Mouse (Mus musculus) megakaryocyte, embryonic 14.5 days (primary cell): ENCODE results near the gene Gtf2f1. TPM values are rescaled to one million over a fixed set of nuclear protein-coding genes. Genes with fewer than 3 reads are reported as not detected.

Experiments
- H3K27me3 ChIP-seq: replicated peaks from 2 replicates; pipeline ENCODE3; 2012; ENCODE audit warnings: inconsistent platforms
- H3K36me3 ChIP-seq: replicated peaks from 2 replicates; pipeline ENCODE3; 2012; ENCODE audit warnings: low read length, inconsistent platforms, mixed read lengths
- H3K4me1 ChIP-seq: 2 replicates; pipeline ENCODE4 v1.6.1; 2012; ENCODE audit warnings: inconsistent platforms
- H3K4me3 ChIP-seq: replicated peaks from 2 replicates; pipeline ENCODE3; 2012; ENCODE audit warnings: moderate library complexity, mild to moderate bottlenecking, inconsistent platforms
- H3K9me3 ChIP-seq: 2 replicates; pipeline ENCODE4 v1.6.1; 2012; ENCODE audit warnings: inconsistent platforms
- FLI1 ChIP-seq: IDR thresholded peaks from 2 replicates; pipeline ENCODE4 v1.6.1; 2012; ENCODE audit warnings: low read length, inconsistent platforms, mixed read lengths
- GATA1 ChIP-seq: IDR thresholded peaks from 3 replicates; pipeline ENCODE4 v1.6.1; 2012; ENCODE audit warnings: mixed read lengths, low read length, inconsistent platforms, borderline replicate concordance
- polyA plus RNA-seq: library from polyadenylated mRNA; stranded (reverse); fragments of >175 nt; gene quantifications from 2 replicates; pipeline ENCODE4 v1.2.3, GENCODE M21; 2012; ENCODE audit warnings: low replicate concordance; ENCODE audit not compliant: insufficient read depth

Gene Gtf2f1
- polyA plus RNA-seq, 1 experiment = 154 TPM

- TF ChIP-seq GATA1 (no peak), FLI1 (no peak)
- peaks cover 5% of the 10 kb centered on the region for H3K27me3 ChIP-seq
- H3K9me3 ChIP-seq = no peaks in the 10 kb centered on the region
- H3K36me3 ChIP-seq = peaks cover 32% of the 10 kb centered on the region
- H3K4me1 ChIP-seq = peaks cover 42% of the 10 kb centered on the region
- peak overlapping the region; percentile 100 for H3K4me3 ChIP-seq
Observed at GRCm38 (mm10) chr17:56989467-56990114, 21.5 kb downstream of the Gtf2f1 start.

GRCm38 (mm10) chr17:56988921-56989430 lies 22.1 kb downstream of the Gtf2f1 start:
- H3K9me3 ChIP-seq = no peaks in the 10 kb centered on the region
- peaks cover 42% of the 10 kb centered on the region for H3K4me1 ChIP-seq
- peaks cover 27% of the 10 kb centered on the region for H3K36me3 ChIP-seq
- TF ChIP-seq GATA1 = no peak
- TF ChIP-seq FLI1 = no peak
- peak overlapping the region; percentile 33 for H3K4me3 ChIP-seq
- peaks cover 7% of the 10 kb centered on the region for H3K27me3 ChIP-seq

GRCm38 (mm10) chr17:56988441-56988840 lies 22.6 kb downstream of the Gtf2f1 start:
- peaks cover 7% of the 10 kb centered on the region for H3K27me3 ChIP-seq
- peaks cover 22% of the 10 kb centered on the region for H3K36me3 ChIP-seq
- H3K4me3 ChIP-seq = no peak overlapping the region
- H3K4me1 ChIP-seq = peaks cover 38% of the 10 kb centered on the region
- H3K9me3 ChIP-seq = no peaks in the 10 kb centered on the region
- TF ChIP-seq GATA1 (no peak), FLI1 (no peak)

- TF ChIP-seq FLI1 (no peak), GATA1 (no peak)
- Histone ChIP-seq H3K9me3 (no peaks in the 10 kb centered on the region), H3K36me3 (peaks cover 3% of the 10 kb centered on the region), H3K4me3 (no peak overlapping the region), H3K27me3 (peaks cover 9% of the 10 kb centered on the region), H3K4me1 (peaks cover 30% of the 10 kb centered on the region)
Observed at GRCm38 (mm10) chr17:56986105-56986805, 24.8 kb downstream of the Gtf2f1 start.

- TF ChIP-seq GATA1 = no peak
- TF ChIP-seq FLI1 = no peak
- Histone ChIP-seq H3K4me1 (peaks cover 24% of the 10 kb centered on the region), H3K4me3 (no peak overlapping the region), H3K27me3 (peaks cover 11% of the 10 kb centered on the region), H3K9me3 (no peaks in the 10 kb centered on the region), H3K36me3 (no peaks in the 10 kb centered on the region)
Observed at GRCm38 (mm10) chr17:56985656-56986055, 25.4 kb downstream of the Gtf2f1 start.

- Histone ChIP-seq H3K4me3 (no peak overlapping the region), H3K36me3 (no peaks in the 10 kb centered on the region), H3K27me3 (peaks cover 11% of the 10 kb centered on the region), H3K9me3 (no peaks in the 10 kb centered on the region), H3K4me1 (peaks cover 25% of the 10 kb centered on the region)
- TF ChIP-seq FLI1 (no peak), GATA1 (no peak)
Observed at GRCm38 (mm10) chr17:56984886-56985285, 26.2 kb downstream of the Gtf2f1 start.

- Histone ChIP-seq H3K9me3 (no peaks in the 10 kb centered on the region), H3K4me3 (no peak within 1 kb of the TSS), H3K27me3 (peaks cover 11% of the 10 kb centered on the region), H3K4me1 (peaks cover 40% of the 10 kb centered on the region), H3K36me3 (no peaks in the 10 kb centered on the region)
- TF ChIP-seq FLI1 (no peak), GATA1 (no peak)
Observed at GRCm38 (mm10) chr17:56982013-56982412, 29.1 kb downstream of the Gtf2f1 start, which contains the start of gene Acer1. Gene Acer1, minus strand, starts transcription at chr17:56982126.

GRCm38 (mm10) chr17:56981049-56981448 lies 30.0 kb downstream of the Gtf2f1 start:
- TF ChIP-seq GATA1 (no peak), FLI1 (no peak)

GRCm38 (mm10) chr17:56979524-56979923 lies 31.6 kb downstream of the Gtf2f1 start:
- H3K4me1 ChIP-seq = peaks cover 43% of the 10 kb centered on the region
- no peak for TF ChIP-seq FLI1
- no peak for TF ChIP-seq GATA1
- no peaks in the 10 kb centered on the region for H3K36me3 ChIP-seq
- H3K27me3 ChIP-seq = peaks cover 22% of the 10 kb centered on the region
- no peaks in the 10 kb centered on the region for H3K9me3 ChIP-seq
- no peak overlapping the region for H3K4me3 ChIP-seq

More at GRCm38 (mm10) chr17:56981049-56981448, 30.0 kb downstream of the Gtf2f1 start:
- Histone ChIP-seq H3K4me3 (no peak overlapping the region), H3K27me3 (peaks cover 15% of the 10 kb centered on the region), H3K9me3 (no peaks in the 10 kb centered on the region), H3K4me1 (peaks cover 46% of the 10 kb centered on the region), H3K36me3 (no peaks in the 10 kb centered on the region)
